Mouse (Mus musculus): Measurements from ENCODE around the gene Itgal. TPM values are rescaled to one million over a fixed set of nuclear protein-coding genes. Genes with fewer than 3 reads are reported as not detected.

The Itgal gene
- polyA plus RNA-seq (2015; fragmentation: Illumina TruSeq; extraction: RNeasy Lipid Tissue Mini Kit (QIAGEN cat#74804); ENCODE audit: insufficient read depth, low replicate concordance) = 108 TPM

GRCm38 (mm10) chr7:127296098-127296497 is at the start of gene Itgal:
TSS of gene Itgal (plus strand) at chr7:127296260.

GRCm38 (mm10) chr7:127260309-127261111 is 35.5 kb upstream of the Itgal start, which contains the start of gene Dctpp1:
TSS of gene Dctpp1 (minus strand) at chr7:127260709.

GRCm38 (mm10) chr7:127273925-127274789 is 21.9 kb upstream of the Itgal start, which contains the start of gene Sephs2:
TSS of gene Sephs2 (minus strand) at chr7:127274055.

GRCm38 (mm10) chr7:127345512-127346325 is 49.7 kb downstream of the Itgal start, which contains the start of gene Zfp768:
TSS of gene Zfp768 (minus strand) at chr7:127345589.

GRCm38 (mm10) chr7:127375271-127376245 is 79.5 kb downstream of the Itgal start, which contains the start of gene Zfp747:
TSS of gene Zfp747 (minus strand) at chr7:127376050.

Other genes starting within 250 kb of the Itgal start
- gene Zg16, start 208.9 kb upstream of the Itgal start, polyA plus RNA-seq (2015; fragmentation: Illumina TruSeq; extraction: RNeasy Lipid Tissue Mini Kit (QIAGEN cat#74804); ENCODE audit: insufficient read depth, low replicate concordance) = 6.7 TPM
- 81.1 TPM for gene AI467606, start 204.9 kb upstream of the Itgal start, polyA plus RNA-seq (2015; fragmentation: Illumina TruSeq; extraction: RNeasy Lipid Tissue Mini Kit (QIAGEN cat#74804); ENCODE audit: insufficient read depth, low replicate concordance)
- gene Qprt, start 174.0 kb upstream of the Itgal start, polyA plus RNA-seq (2015; fragmentation: Illumina TruSeq; extraction: RNeasy Lipid Tissue Mini Kit (QIAGEN cat#74804); ENCODE audit: insufficient read depth, low replicate concordance) = 4.2 TPM
- 77.1 TPM for gene Spn, start 158.4 kb upstream of the Itgal start, polyA plus RNA-seq (2015; fragmentation: Illumina TruSeq; extraction: RNeasy Lipid Tissue Mini Kit (QIAGEN cat#74804); ENCODE audit: insufficient read depth, low replicate concordance)
- gene Cd2bp2, start 100.2 kb upstream of the Itgal start, polyA plus RNA-seq (2015; fragmentation: Illumina TruSeq; extraction: RNeasy Lipid Tissue Mini Kit (QIAGEN cat#74804); ENCODE audit: insufficient read depth, low replicate concordance) = 83.7 TPM
- 37.1 TPM for gene Tbc1d10b, start 87.8 kb upstream of the Itgal start, polyA plus RNA-seq (2015; fragmentation: Illumina TruSeq; extraction: RNeasy Lipid Tissue Mini Kit (QIAGEN cat#74804); ENCODE audit: insufficient read depth, low replicate concordance)
- 5.7 TPM for gene Mylpf, start 87.4 kb upstream of the Itgal start, polyA plus RNA-seq (2015; fragmentation: Illumina TruSeq; extraction: RNeasy Lipid Tissue Mini Kit (QIAGEN cat#74804); ENCODE audit: insufficient read depth, low replicate concordance)
- gene Zfp553, start 63.2 kb upstream of the Itgal start, polyA plus RNA-seq (2015; fragmentation: Illumina TruSeq; extraction: RNeasy Lipid Tissue Mini Kit (QIAGEN cat#74804); ENCODE audit: insufficient read depth, low replicate concordance) = 9.4 TPM
- gene Sept1, start 63.1 kb upstream of the Itgal start, polyA plus RNA-seq (2015; fragmentation: Illumina TruSeq; extraction: RNeasy Lipid Tissue Mini Kit (QIAGEN cat#74804); ENCODE audit: insufficient read depth, low replicate concordance) = 234 TPM
- gene Zfp771, start 52.0 kb upstream of the Itgal start, polyA plus RNA-seq (2015; fragmentation: Illumina TruSeq; extraction: RNeasy Lipid Tissue Mini Kit (QIAGEN cat#74804); ENCODE audit: insufficient read depth, low replicate concordance) = 6.0 TPM
- 8.7 TPM for gene Dctpp1, start 35.6 kb upstream of the Itgal start, polyA plus RNA-seq (2015; fragmentation: Illumina TruSeq; extraction: RNeasy Lipid Tissue Mini Kit (QIAGEN cat#74804); ENCODE audit: insufficient read depth, low replicate concordance)
- gene Sephs2, start 22.2 kb upstream of the Itgal start, polyA plus RNA-seq (2015; fragmentation: Illumina TruSeq; extraction: RNeasy Lipid Tissue Mini Kit (QIAGEN cat#74804); ENCODE audit: insufficient read depth, low replicate concordance) = 26.2 TPM
- gene Zfp768, start 49.3 kb downstream of the Itgal start, polyA plus RNA-seq (2015; fragmentation: Illumina TruSeq; extraction: RNeasy Lipid Tissue Mini Kit (QIAGEN cat#74804); ENCODE audit: insufficient read depth, low replicate concordance) = 3.3 TPM
- 4.0 TPM for gene Zfp747, start 79.8 kb downstream of the Itgal start, polyA plus RNA-seq (2015; fragmentation: Illumina TruSeq; extraction: RNeasy Lipid Tissue Mini Kit (QIAGEN cat#74804); ENCODE audit: insufficient read depth, low replicate concordance)
- gene 9130019O22Rik, start 90.9 kb downstream of the Itgal start, polyA plus RNA-seq (2015; fragmentation: Illumina TruSeq; extraction: RNeasy Lipid Tissue Mini Kit (QIAGEN cat#74804); ENCODE audit: insufficient read depth, low replicate concordance) = 4.2 TPM
- 2.5 TPM for gene E430018J23Rik, start 97.4 kb downstream of the Itgal start, polyA plus RNA-seq (2015; fragmentation: Illumina TruSeq; extraction: RNeasy Lipid Tissue Mini Kit (QIAGEN cat#74804); ENCODE audit: insufficient read depth, low replicate concordance)
- gene Zfp764, start 110.6 kb downstream of the Itgal start, polyA plus RNA-seq (2015; fragmentation: Illumina TruSeq; extraction: RNeasy Lipid Tissue Mini Kit (QIAGEN cat#74804); ENCODE audit: insufficient read depth, low replicate concordance) = 9.8 TPM
- 16.2 TPM for gene Zfp688, start 125.8 kb downstream of the Itgal start, polyA plus RNA-seq (2015; fragmentation: Illumina TruSeq; extraction: RNeasy Lipid Tissue Mini Kit (QIAGEN cat#74804); ENCODE audit: insufficient read depth, low replicate concordance)
- gene Zfp689, start 152.9 kb downstream of the Itgal start, polyA plus RNA-seq (2015; fragmentation: Illumina TruSeq; extraction: RNeasy Lipid Tissue Mini Kit (QIAGEN cat#74804); ENCODE audit: insufficient read depth, low replicate concordance) = 2.5 TPM
- gene Prr14, start 163.4 kb downstream of the Itgal start, polyA plus RNA-seq (2015; fragmentation: Illumina TruSeq; extraction: RNeasy Lipid Tissue Mini Kit (QIAGEN cat#74804); ENCODE audit: insufficient read depth, low replicate concordance) = 76.8 TPM
- gene Fbrs, start 182.9 kb downstream of the Itgal start, polyA plus RNA-seq (2015; fragmentation: Illumina TruSeq; extraction: RNeasy Lipid Tissue Mini Kit (QIAGEN cat#74804); ENCODE audit: insufficient read depth, low replicate concordance) = 86.5 TPM
- 41.1 TPM for gene Srcap, start 215.7 kb downstream of the Itgal start, polyA plus RNA-seq (2015; fragmentation: Illumina TruSeq; extraction: RNeasy Lipid Tissue Mini Kit (QIAGEN cat#74804); ENCODE audit: insufficient read depth, low replicate concordance)
- gene Gm42715, start 223.3 kb downstream of the Itgal start, polyA plus RNA-seq (2015; fragmentation: Illumina TruSeq; extraction: RNeasy Lipid Tissue Mini Kit (QIAGEN cat#74804); ENCODE audit: insufficient read depth, low replicate concordance) = 25.3 TPM